ENCODE assay signal across 8 mouse cellular contexts in the genomic region with DNA sequence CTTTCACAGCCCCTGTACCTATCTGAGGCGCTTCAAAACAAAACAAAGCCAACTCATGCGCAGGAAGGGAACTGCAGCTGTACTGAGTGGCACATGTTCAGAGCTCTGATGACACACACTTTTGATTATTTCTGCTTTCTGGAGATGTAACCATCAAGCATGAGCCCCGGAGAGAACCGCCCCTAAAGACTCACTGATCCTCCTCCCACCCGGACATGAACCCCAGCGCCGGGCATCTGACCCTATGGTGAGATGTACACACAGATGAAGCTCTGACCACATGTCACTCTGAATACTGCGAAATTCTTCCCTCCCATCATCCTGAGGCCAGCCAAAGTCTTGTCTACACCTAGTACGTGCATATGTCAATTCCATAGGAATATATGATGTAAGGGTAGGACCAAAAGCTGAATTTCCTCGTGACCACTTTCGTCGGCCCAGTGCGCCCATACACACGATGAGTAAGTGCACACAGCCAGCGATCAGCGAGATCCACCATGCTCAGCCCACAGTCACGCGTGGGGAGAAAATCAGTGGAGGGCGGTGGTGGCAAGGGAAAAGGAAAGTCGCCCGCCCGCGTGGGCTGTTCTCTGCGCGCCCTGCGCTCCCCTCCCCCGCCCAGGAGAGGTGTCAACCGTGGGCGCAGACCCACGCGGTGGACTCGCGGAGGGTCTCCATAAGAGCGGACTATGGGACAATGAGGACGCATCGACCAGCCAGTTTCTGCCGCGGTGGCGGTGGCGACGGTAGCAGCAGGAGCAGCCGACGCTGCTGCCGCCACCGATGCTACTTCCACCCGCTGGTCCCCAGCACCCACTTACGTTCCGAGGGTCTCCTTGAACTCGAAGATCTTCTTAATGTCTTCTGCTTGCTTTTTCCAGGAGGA. TPM values are rescaled to one million over a fixed set of nuclear protein-coding genes. Genes with fewer than 3 reads are reported as not detected.
DNase-seq lines count a peak whose midpoint lies in the region; ATAC-seq and TF ChIP-seq lines count a peak whose summit lies in the region.

No protein-coding gene starts in this region.

- TF ChIP-seq CTCF in ES-Bruce4 (IDR thresholded peaks at IDR 0.05; ENCODE audit: low read depth, low read length) = no peak

- no peak overlapping the region for H3K27ac ChIP-seq in ES-Bruce4 (ENCODE audit: insufficient read depth, low read length)
- H3K27ac ChIP-seq in brown adipose tissue, adult 24 weeks (replicated peaks; ENCODE audit: low read depth, low read length) = peak overlapping the region; percentile 18; the same call in 1 of the 2 replicates
- peak overlapping the region; percentile 41; the same call in 1 of the 2 replicates for H3K27ac ChIP-seq in forebrain, embryonic 14.5 days (ENCODE audit: low read depth, low read length)
- H3K27ac ChIP-seq in hindbrain, embryonic 10.5 days = peak overlapping the region; percentile 81

- under 1% methylated on average over 49 of the region's 49 CpGs for WGBS in forebrain, embryonic 14.5 days
- WGBS in hindbrain, embryonic 10.5 days = 1% methylated on average over 49 of the region's 49 CpGs

- peak overlapping the region; percentile 73 for H3K9ac ChIP-seq in ES-Bruce4 (ENCODE audit: low read depth, poor library complexity, severe bottlenecking)
- H3K9ac ChIP-seq in forebrain, embryonic 14.5 days (ENCODE audit: low read length) = peak overlapping the region; percentile 74

- H3K4me2 ChIP-seq in forebrain, embryonic 14.5 days (ENCODE audit: low read length) = peak overlapping the region; percentile 99

- peak overlapping the region; percentile 81 for H3K4me3 ChIP-seq in ES-Bruce4 (ENCODE audit: low read depth, low read length)
- H3K4me3 ChIP-seq in brown adipose tissue, adult 24 weeks (ENCODE audit: insufficient read depth, low read depth, low read length) = peak overlapping the region; percentile 57
- H3K4me3 ChIP-seq in forebrain, embryonic 14.5 days (ENCODE audit: low read depth, low read length) = peak overlapping the region; percentile 66
- H3K4me3 ChIP-seq in hindbrain, embryonic 10.5 days = peak overlapping the region; percentile 71

- H3K36me3 ChIP-seq in ES-Bruce4 (ENCODE audit: control insufficient read depth, insufficient read depth, low read length, poor library complexity, severe bottlenecking) = no peaks in the 10 kb centered on the region
- no peaks in the 10 kb centered on the region for H3K36me3 ChIP-seq in forebrain, embryonic 14.5 days (ENCODE audit: control insufficient read depth, insufficient read depth, low read length)
- H3K36me3 ChIP-seq in hindbrain, embryonic 10.5 days = no peaks in the 10 kb centered on the region

- peak; percentile 52 for ATAC-seq in forebrain, embryonic 14.5 days

- no peak for TF ChIP-seq POLR2A in ES-Bruce4 (IDR thresholded peaks at IDR 0.05; ENCODE audit: insufficient read depth, low read length)

- peaks cover 1% of the 10 kb centered on the region for H3K4me1 ChIP-seq in ES-Bruce4 (ENCODE audit: control insufficient read depth, insufficient read depth, low read length)
- H3K4me1 ChIP-seq in brown adipose tissue, adult 24 weeks (ENCODE audit: control insufficient read depth, insufficient read depth, insufficient read length, low read length) = peaks cover 2% of the 10 kb centered on the region; the same call in 1 of the 2 replicates
- H3K4me1 ChIP-seq in forebrain, embryonic 14.5 days (ENCODE audit: control insufficient read depth, insufficient read depth, low read length) = peaks cover 4% of the 10 kb centered on the region; the same call in 1 of the 2 replicates
- peaks cover 26% of the 10 kb centered on the region for H3K4me1 ChIP-seq in hindbrain, embryonic 10.5 days (replicated peaks)

- no peaks in the 10 kb centered on the region; the same call in 1 of the 2 replicates for H3K9me3 ChIP-seq in ES-Bruce4 (replicated peaks; ENCODE audit: control insufficient read depth, insufficient read depth, low read length, poor library complexity, severe bottlenecking)
- H3K9me3 ChIP-seq in forebrain, embryonic 14.5 days (replicated peaks; ENCODE audit: control insufficient read depth, low read length) = no peaks in the 10 kb centered on the region
- peaks cover 8% of the 10 kb centered on the region for H3K9me3 ChIP-seq in hindbrain, embryonic 10.5 days

- TF ChIP-seq EP300 in ES-Bruce4 (IDR thresholded peaks at IDR 0.05; ENCODE audit: insufficient read depth, low read depth, low read length) = no peak

- no peaks in the 10 kb centered on the region for H3K27me3 ChIP-seq in ES-Bruce4 (ENCODE audit: control insufficient read depth, insufficient read depth, low read length, poor library complexity, severe bottlenecking)
- H3K27me3 ChIP-seq in forebrain, embryonic 14.5 days (replicated peaks; ENCODE audit: control insufficient read depth, insufficient read depth, low read length) = peaks cover 4% of the 10 kb centered on the region; the same call in 1 of the 2 replicates
- H3K27me3 ChIP-seq in hindbrain, embryonic 10.5 days (ENCODE audit: insufficient read depth, poor library complexity, severe bottlenecking) = peaks cover 44% of the 10 kb centered on the region

- peak; percentile 44 for DNase-seq in forebrain, embryonic 14.5 days (ENCODE audit: low spot score)
- peak; percentile 27 for DNase-seq in hindbrain, embryonic 10.5 days (ENCODE audit: low spot score)
- peak; percentile 51 to 55 for DNase-seq in left cerebral cortex, adult 8-10 months (ENCODE audit: low spot score in 2 of 2)
- DNase-seq in lung, postnatal 36 days = peak; percentile 75
- DNase-seq in right cerebral cortex, adult 2 months (ENCODE audit: low spot score in 2 of 2) = peak; percentile 69
- no peak for DNase-seq in c-Kit-positive CD71-positive TER-119-positive erythroid progenitor cells, embryonic 14.5 days (ENCODE audit: low spot score)

RNA-seq across cellular contexts. Expression of a gene that starts 0.7 kb away (rescaled TPM):
- 3.2 and 5.9 TPM in 2 replicates for polyA plus RNA-seq in ES-Bruce4 (2011; ENCODE audit: insufficient read depth, insufficient read length, low read depth, missing spikeins)
- 1.6 and 1.9 TPM in 2 replicates for polyA plus RNA-seq in brown adipose tissue, adult 24 weeks (2012; ENCODE audit: insufficient read depth, insufficient read length, missing spikeins)
- polyA plus RNA-seq in forebrain, embryonic 14.5 days (2014; fragmentation: Nextera tagmentation; extraction: Ambion mirVana) = 3.8 and 4.1 TPM in 2 replicates
- polyA plus RNA-seq in hindbrain, embryonic 10.5 days (2016; fragmentation: Nextera tagmentation; extraction: Ambion mirVana) = 1.3 and 1.8 TPM in 2 replicates
- 100 to 1,000 TPM; 110 to 134 (median 127) TPM for total RNA-seq in left cerebral cortex, adult 8-10 months (2022)
